Mouse (Mus musculus) adipocyte (in vitro differentiated cells): Measurements from ENCODE around the gene Tmem59.
A peak's percentile ranks its signal among the peaks of the same experiment; 100 is the strongest.

Experiments used
- DNase-seq: peaks from one replicate; pipeline ENCODE4 v3.0.0-alpha.2; 2016; ENCODE audit warnings: low spot score

Gene Tmem59

GRCm38 (mm10) chr4:107243365-107244333 lies 65.5 kb downstream of the Tmem59 start:
- DNase-seq, result no peak

- DNase-seq, result peak; percentile 46
Observed at GRCm38 (mm10) chr4:107245368-107245767, 67.2 kb downstream of the Tmem59 start.

- DNase-seq, result no peak
Observed at GRCm38 (mm10) chr4:107246040-107246439, 67.8 kb downstream of the Tmem59 start.

- DNase-seq, result peak; percentile 45
Observed at GRCm38 (mm10) chr4:107247110-107247509, 68.9 kb downstream of the Tmem59 start.

GRCm38 (mm10) chr4:107248061-107248460 lies 69.9 kb downstream of the Tmem59 start:
- peak; percentile 87 for DNase-seq

GRCm38 (mm10) chr4:107249471-107249870 lies 71.3 kb downstream of the Tmem59 start:
- no peak for DNase-seq

GRCm38 (mm10) chr4:107250494-107250893 lies 72.3 kb downstream of the Tmem59 start:
- DNase-seq, result peak; percentile 63
